ENCODE assay signal across 8 mouse cellular contexts in genomic region chr11:115603128-115603475, GRCm38 (mm10). TPM values are rescaled to one million over a fixed set of nuclear protein-coding genes. Genes with fewer than 3 reads are reported as not detected.
DNase-seq lines count a peak whose midpoint lies in the region; ATAC-seq and TF ChIP-seq lines count a peak whose summit lies in the region.

No protein-coding gene starts in this region.

- H3K4me3 ChIP-seq in heart, embryonic 12.5 days: peak overlapping the region; percentile 89
- H3K4me3 ChIP-seq in ES-Bruce4 (ENCODE audit: low read depth, low read length) (peak overlapping the region; percentile 90), macrophage (ENCODE audit: inconsistent target) (peak overlapping the region; percentile 81)
- H3K4me3 ChIP-seq in forebrain, embryonic 15.5 days: peak overlapping the region; percentile 96

- peak overlapping the region; percentile 84 for H3K27ac ChIP-seq in heart, embryonic 12.5 days (ENCODE audit: poor library complexity, severe bottlenecking)
- H3K27ac ChIP-seq in ES-Bruce4 (ENCODE audit: insufficient read depth, low read length): no peak overlapping the region
- peak overlapping the region; percentile 95 for H3K27ac ChIP-seq in forebrain, embryonic 15.5 days (replicated peaks)
- H3K27ac ChIP-seq in macrophage: peak overlapping the region; percentile 42

- no peak for TF ChIP-seq CTCF in ES-Bruce4 (IDR thresholded peaks at IDR 0.05; ENCODE audit: low read depth, low read length)

- no peak for ATAC-seq in heart, embryonic 12.5 days (ENCODE audit: insufficient number of reproducible peaks, low FRiP score)
- no peak; the same call in 1 of the 2 replicates for ATAC-seq in forebrain, embryonic 15.5 days (replicated peaks)

- peaks cover 47% of the 10 kb centered on the region for H3K4me1 ChIP-seq in heart, embryonic 12.5 days (replicated peaks)
- no peaks in the 10 kb centered on the region for H3K4me1 ChIP-seq in ES-Bruce4 (ENCODE audit: control insufficient read depth, insufficient read depth, low read length)
- H3K4me1 ChIP-seq in forebrain, embryonic 15.5 days: peaks cover 36% of the 10 kb centered on the region

- H3K9me3 ChIP-seq in heart, embryonic 12.5 days (replicated peaks): no peaks in the 10 kb centered on the region
- no peaks in the 10 kb centered on the region for H3K9me3 ChIP-seq in ES-Bruce4 (replicated peaks; ENCODE audit: control insufficient read depth, insufficient read depth, low read length, poor library complexity, severe bottlenecking)
- H3K9me3 ChIP-seq in forebrain, embryonic 15.5 days: no peaks in the 10 kb centered on the region

- H3K79me2 ChIP-seq in macrophage (ENCODE audit: inconsistent target): peaks cover 73% of the 10 kb centered on the region

- 6% methylated on average over 15 of the region's 15 CpGs for WGBS in heart, embryonic 12.5 days
- 7% methylated on average over 15 of the region's 15 CpGs for WGBS in forebrain, embryonic 15.5 days
- WGBS in macrophage (ENCODE audit: missing documents): 5% methylated on average over 15 of the region's 15 CpGs

- intact Hi-C loops in heart, postnatal 25 days (cut with DNase I): loop anchor here (2.0 to 5.0 kb wide), 2 partner anchors 38 to 176 kb away; partner anchors contain the start of gene Nup85

- no peak for TF ChIP-seq POLR2A in ES-Bruce4 (IDR thresholded peaks at IDR 0.05; ENCODE audit: insufficient read depth, low read length)

- DNase-seq in heart, postnatal 25 days (ENCODE audit: low spot score): no peak
- DNase-seq in Muller cell, postnatal 12 days (ENCODE audit: inconsistent ontology term): no peak
- DNase-seq in cerebellum, adult 11 months: no peak
- no peak for DNase-seq in adrenal gland, postnatal 10 days

- no peak for TF ChIP-seq EP300 in ES-Bruce4 (IDR thresholded peaks at IDR 0.05; ENCODE audit: insufficient read depth, low read depth, low read length)

- H3K4me2 ChIP-seq in heart, embryonic 12.5 days: peak overlapping the region; percentile 94
- H3K4me2 ChIP-seq in forebrain, embryonic 15.5 days (replicated peaks): peak overlapping the region; percentile 94

- H3K27me3 ChIP-seq in heart, embryonic 12.5 days (replicated peaks): no peaks in the 10 kb centered on the region
- H3K27me3 ChIP-seq in ES-Bruce4 (ENCODE audit: control insufficient read depth, insufficient read depth, low read length, poor library complexity, severe bottlenecking): no peaks in the 10 kb centered on the region
- no peaks in the 10 kb centered on the region for H3K27me3 ChIP-seq in forebrain, embryonic 15.5 days

- H3K9ac ChIP-seq in heart, embryonic 12.5 days: peak overlapping the region; percentile 93
- peak overlapping the region; percentile 89 for H3K9ac ChIP-seq in ES-Bruce4 (ENCODE audit: low read depth, poor library complexity, severe bottlenecking)
- peak overlapping the region; percentile 97 for H3K9ac ChIP-seq in forebrain, embryonic 15.5 days (replicated peaks)

- peaks cover 53% of the 10 kb centered on the region for H3K36me3 ChIP-seq in heart, embryonic 12.5 days
- H3K36me3 ChIP-seq in ES-Bruce4 (ENCODE audit: control insufficient read depth, insufficient read depth, low read length, poor library complexity, severe bottlenecking) (peaks cover 21% of the 10 kb centered on the region), macrophage (ENCODE audit: inconsistent target) (peaks cover 23% of the 10 kb centered on the region; the same call in 1 of the 2 replicates)
- H3K36me3 ChIP-seq in forebrain, embryonic 15.5 days: peaks cover 29% of the 10 kb centered on the region

RNA-seq across cellular contexts. Expression of gene Mrps7, which starts 0.6 kb away (rescaled TPM):
- polyA plus RNA-seq in heart, embryonic 12.5 days (2016; fragmentation: Nextera tagmentation; extraction: Ambion mirVana): 90.4 and 95.4 TPM in 2 replicates
- total RNA-seq in heart, postnatal 25 days (2021): 10 to 100 TPM; 74.0 to 82.3 TPM
- polyA plus RNA-seq in ES-Bruce4 (2011; ENCODE audit: insufficient read depth, insufficient read length, low read depth, missing spikeins) (29.3 and 35.5 TPM in 2 replicates), macrophage (2018) (21.1 to 35.5 TPM (median 25.6 TPM) in 3 replicates)
- 70.3 and 73.6 TPM in 2 replicates for polyA plus RNA-seq in forebrain, embryonic 15.5 days (2015; fragmentation: Nextera tagmentation; extraction: Ambion mirVana)
- total RNA-seq in macrophage (2018; cell fraction: chromatin; rRNA removed): 10 to 100 TPM in 12 of 26 experiments, 1 to 10 TPM in 14; 2.4 to 16.2 (median 8.0) TPM
- 10 to 100 TPM; 21.8 to 37.3 (median 29.2) TPM for total RNA-seq in macrophage (2018; cell fraction: cytosol; rRNA removed)
- 10 to 100 TPM in 18 of 26 experiments, 1 to 10 TPM in 8; 7.1 to 24.1 (median 11.5) TPM for total RNA-seq in macrophage (2018; cell fraction: nucleus; rRNA removed)
- total RNA-seq in adrenal gland, postnatal 10 days (2021): 10 to 100 TPM; 92.1 to 92.6 TPM

RNA-seq across cellular contexts. Expression of gene Gga3, which starts 0.7 kb away (rescaled TPM):
- 19.2 and 21.9 TPM in 2 replicates for polyA plus RNA-seq in heart, embryonic 12.5 days (2016; fragmentation: Nextera tagmentation; extraction: Ambion mirVana)
- total RNA-seq in heart, postnatal 25 days (2021): 10 to 100 TPM; 20.9 to 24.5 TPM
- polyA plus RNA-seq in ES-Bruce4 (2011; ENCODE audit: insufficient read depth, insufficient read length, low read depth, missing spikeins) (69.3 and 79.4 TPM in 2 replicates), macrophage (2018) (15.8 to 69.3 TPM (median 37.7 TPM) in 3 replicates)
- polyA plus RNA-seq in forebrain, embryonic 15.5 days (2015; fragmentation: Nextera tagmentation; extraction: Ambion mirVana): 28.1 and 28.2 TPM in 2 replicates
- 100 to 1,000 TPM in 17 of 26 experiments, 10 to 100 TPM in 9; 46.6 to 225 (median 115) TPM for total RNA-seq in macrophage (2018; cell fraction: chromatin; rRNA removed)
- 10 to 100 TPM; 12.4 to 32.6 (median 22.4) TPM for total RNA-seq in macrophage (2018; cell fraction: cytosol; rRNA removed)
- total RNA-seq in macrophage (2018; cell fraction: nucleus; rRNA removed): 100 to 1,000 TPM in 5 of 26 experiments, 10 to 100 TPM in 21; 28.6 to 160 (median 60.7) TPM
- total RNA-seq in adrenal gland, postnatal 10 days (2021): 10 to 100 TPM; 20.0 to 35.9 TPM

RNA-seq across cellular contexts. Expression of gene Mif4gd, which starts 9.7 kb away (rescaled TPM):
- polyA plus RNA-seq in heart, embryonic 12.5 days (2016; fragmentation: Nextera tagmentation; extraction: Ambion mirVana): 20.9 and 22.0 TPM in 2 replicates
- 10 to 100 TPM; 45.5 to 56.9 TPM for total RNA-seq in heart, postnatal 25 days (2021)
- polyA plus RNA-seq in ES-Bruce4 (2011; ENCODE audit: insufficient read depth, insufficient read length, low read depth, missing spikeins): 50.4 and 55.0 TPM in 2 replicates
- 9.1 and 11.4 TPM in 2 replicates for polyA plus RNA-seq in forebrain, embryonic 15.5 days (2015; fragmentation: Nextera tagmentation; extraction: Ambion mirVana)
- total RNA-seq in macrophage (2018; cell fraction: chromatin; rRNA removed): 10 to 100 TPM; 17.5 to 86.6 (median 58.6) TPM
- 10 to 100 TPM; 38.8 to 58.2 (median 50.4) TPM for total RNA-seq in macrophage (2018; cell fraction: cytosol; rRNA removed)
- total RNA-seq in macrophage (2018; cell fraction: nucleus; rRNA removed): 100 to 1,000 TPM in 1 of 26 experiments, 10 to 100 TPM in 25; 30.6 to 102 (median 72.1) TPM
- 24.9 to 57.5 TPM (median 29.7 TPM) in 3 replicates for polyA plus RNA-seq in macrophage (2018)
- 100 to 1,000 TPM; 110 to 140 TPM for total RNA-seq in adrenal gland, postnatal 10 days (2021)

RNA-seq across cellular contexts. Expression of gene Slc25a19, which starts 25.0 kb away (rescaled TPM):
- 39.9 and 42.1 TPM in 2 replicates for polyA plus RNA-seq in heart, embryonic 12.5 days (2016; fragmentation: Nextera tagmentation; extraction: Ambion mirVana)
- total RNA-seq in heart, postnatal 25 days (2021): 10 to 100 TPM; 41.6 to 45.9 TPM
- 34.7 and 35.8 TPM in 2 replicates for polyA plus RNA-seq in ES-Bruce4 (2011; ENCODE audit: insufficient read depth, insufficient read length, low read depth, missing spikeins)
- 55.3 and 56.1 TPM in 2 replicates for polyA plus RNA-seq in forebrain, embryonic 15.5 days (2015; fragmentation: Nextera tagmentation; extraction: Ambion mirVana)
- total RNA-seq in macrophage (2018; cell fraction: chromatin; rRNA removed): 10 to 100 TPM; 11.5 to 92.4 (median 48.7) TPM
- 10 to 100 TPM in 25 of 26 experiments, 1 to 10 TPM in 1; 8.4 to 30.4 (median 22.0) TPM for total RNA-seq in macrophage (2018; cell fraction: cytosol; rRNA removed)
- total RNA-seq in macrophage (2018; cell fraction: nucleus; rRNA removed): 10 to 100 TPM; 15.6 to 83.5 (median 39.5) TPM
- 14.9 to 26.4 TPM (median 17.0 TPM) in 3 replicates for polyA plus RNA-seq in macrophage (2018)
- total RNA-seq in adrenal gland, postnatal 10 days (2021): 100 to 1,000 TPM; 169 to 231 TPM

RNA-seq across cellular contexts. Expression of gene Nup85, which starts 38.9 kb away (rescaled TPM):
- 117 and 132 TPM in 2 replicates for polyA plus RNA-seq in heart, embryonic 12.5 days (2016; fragmentation: Nextera tagmentation; extraction: Ambion mirVana)
- 10 to 100 TPM; 20.4 to 25.1 TPM for total RNA-seq in heart, postnatal 25 days (2021)
- 99.9 and 103 TPM in 2 replicates for polyA plus RNA-seq in ES-Bruce4 (2011; ENCODE audit: insufficient read depth, insufficient read length, low read depth, missing spikeins)
- polyA plus RNA-seq in forebrain, embryonic 15.5 days (2015; fragmentation: Nextera tagmentation; extraction: Ambion mirVana): 127 and 138 TPM in 2 replicates
- total RNA-seq in macrophage (2018; cell fraction: chromatin; rRNA removed): 10 to 100 TPM in 25 of 26 experiments, 1 to 10 TPM in 1; 10.0 to 98.2 (median 49.3) TPM
- total RNA-seq in macrophage (2018; cell fraction: cytosol; rRNA removed): 10 to 100 TPM in 25 of 26 experiments, 1 to 10 TPM in 1; 8.5 to 19.6 (median 14.7) TPM
- total RNA-seq in macrophage (2018; cell fraction: nucleus; rRNA removed): 100 to 1,000 TPM in 1 of 26 experiments, 10 to 100 TPM in 24, 1 to 10 TPM in 1; 8.9 to 116 (median 27.8) TPM
- 11.4 to 41.8 TPM (median 14.7 TPM) in 3 replicates for polyA plus RNA-seq in macrophage (2018)
- 10 to 100 TPM; 44.4 to 48.7 TPM for total RNA-seq in adrenal gland, postnatal 10 days (2021)
